Mouse (Mus musculus): ENCODE measurements around the gene Rps26. TPM values are rescaled to one million over a fixed set of nuclear protein-coding genes. Genes with fewer than 3 reads are reported as not detected.

Rps26 gene
- polyA plus RNA-seq (2014; fragmentation: Illumina TruSeq; extraction: RNeasy Lipid Tissue Mini Kit (QIAGEN cat#74804); ENCODE audit: low read depth, low replicate concordance): 7.3 TPM

DNA sequence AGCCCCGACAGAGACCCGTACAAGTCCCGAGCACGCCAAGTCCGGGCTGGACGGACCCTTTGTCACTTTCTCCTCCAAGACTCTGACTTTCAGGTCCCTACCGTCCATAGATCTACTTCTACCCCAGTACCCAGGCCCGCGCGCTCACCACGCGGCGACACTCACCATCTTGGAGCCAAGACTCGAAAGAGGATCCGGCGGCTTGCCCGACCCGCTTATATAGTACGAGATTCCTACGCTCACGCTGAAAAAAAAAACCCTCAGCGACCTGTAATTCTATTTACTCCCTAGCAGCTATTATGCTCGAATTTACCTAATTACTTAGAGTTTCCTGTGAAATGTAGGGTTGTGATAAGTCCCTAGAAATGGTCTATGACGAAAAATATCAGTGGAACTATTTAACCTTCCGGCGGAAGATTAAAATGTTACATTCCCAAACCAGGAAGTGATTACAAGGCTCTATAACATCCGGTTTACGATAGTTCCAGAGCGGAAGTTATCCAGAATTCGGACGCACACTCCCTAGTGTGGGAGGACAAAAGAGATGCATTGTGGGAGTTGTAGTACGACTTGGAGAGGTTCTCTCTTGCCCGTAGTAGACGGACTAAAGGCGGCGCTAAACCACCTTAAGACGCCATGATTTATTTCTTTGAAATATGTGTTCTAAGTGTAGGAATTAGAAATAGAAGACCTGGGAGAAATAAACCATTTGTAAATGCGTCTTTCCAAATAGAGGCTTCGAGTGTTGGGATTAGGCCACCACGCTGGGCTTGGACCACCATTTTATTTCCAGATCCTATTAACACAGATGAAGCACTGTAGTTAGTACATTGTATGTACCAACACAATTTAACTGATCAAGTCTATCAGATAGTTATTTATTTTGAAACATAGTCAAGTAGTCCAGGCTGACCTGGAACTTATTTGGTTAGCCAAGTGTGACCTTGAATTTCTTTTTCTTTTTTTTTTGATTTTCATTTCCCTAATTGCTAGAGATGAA lies at the start of gene Rps26:
TSS of gene Rps26 (minus strand) at position 437 of the 1,000 bp plus-strand sequence.

DNA sequence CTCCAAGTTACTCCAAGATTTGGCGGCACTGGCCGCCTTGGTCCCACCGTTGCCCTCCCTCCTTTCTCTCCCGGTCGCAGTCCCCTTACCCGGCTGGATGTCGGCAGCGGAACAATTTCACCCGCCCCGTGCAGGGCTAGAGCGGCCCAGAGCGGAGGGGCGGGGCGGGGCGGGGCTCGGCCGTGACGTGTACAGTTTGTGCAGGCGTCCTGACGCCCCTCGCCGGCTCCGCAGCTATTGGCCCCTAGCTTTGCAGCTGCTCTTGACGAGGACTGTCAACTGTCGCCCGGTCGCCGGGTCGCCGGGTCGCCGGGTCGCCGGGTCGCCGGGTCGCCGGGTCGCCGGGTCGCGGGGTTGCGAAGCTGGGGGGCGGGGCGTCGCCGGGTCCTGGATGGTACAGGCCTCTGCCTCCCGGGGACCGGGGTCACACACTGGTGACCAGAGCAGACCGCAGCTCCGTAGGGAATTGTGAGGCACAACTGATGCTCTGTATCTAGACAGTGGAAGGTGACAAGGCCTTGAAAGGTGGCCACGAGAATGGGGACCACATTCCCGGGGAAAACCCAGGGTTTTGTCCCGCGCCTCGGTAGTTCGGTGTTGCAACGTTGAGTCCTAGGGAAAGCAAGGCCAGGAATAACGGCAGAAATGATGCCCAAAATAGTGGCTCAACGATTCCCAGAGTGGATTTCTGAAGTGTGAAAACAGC lies 47.4 kb upstream of the Rps26 start, which contains the start of gene Suox:
TSS of gene Suox (minus strand) at position 311 of the 706 bp plus-strand sequence.

DNA sequence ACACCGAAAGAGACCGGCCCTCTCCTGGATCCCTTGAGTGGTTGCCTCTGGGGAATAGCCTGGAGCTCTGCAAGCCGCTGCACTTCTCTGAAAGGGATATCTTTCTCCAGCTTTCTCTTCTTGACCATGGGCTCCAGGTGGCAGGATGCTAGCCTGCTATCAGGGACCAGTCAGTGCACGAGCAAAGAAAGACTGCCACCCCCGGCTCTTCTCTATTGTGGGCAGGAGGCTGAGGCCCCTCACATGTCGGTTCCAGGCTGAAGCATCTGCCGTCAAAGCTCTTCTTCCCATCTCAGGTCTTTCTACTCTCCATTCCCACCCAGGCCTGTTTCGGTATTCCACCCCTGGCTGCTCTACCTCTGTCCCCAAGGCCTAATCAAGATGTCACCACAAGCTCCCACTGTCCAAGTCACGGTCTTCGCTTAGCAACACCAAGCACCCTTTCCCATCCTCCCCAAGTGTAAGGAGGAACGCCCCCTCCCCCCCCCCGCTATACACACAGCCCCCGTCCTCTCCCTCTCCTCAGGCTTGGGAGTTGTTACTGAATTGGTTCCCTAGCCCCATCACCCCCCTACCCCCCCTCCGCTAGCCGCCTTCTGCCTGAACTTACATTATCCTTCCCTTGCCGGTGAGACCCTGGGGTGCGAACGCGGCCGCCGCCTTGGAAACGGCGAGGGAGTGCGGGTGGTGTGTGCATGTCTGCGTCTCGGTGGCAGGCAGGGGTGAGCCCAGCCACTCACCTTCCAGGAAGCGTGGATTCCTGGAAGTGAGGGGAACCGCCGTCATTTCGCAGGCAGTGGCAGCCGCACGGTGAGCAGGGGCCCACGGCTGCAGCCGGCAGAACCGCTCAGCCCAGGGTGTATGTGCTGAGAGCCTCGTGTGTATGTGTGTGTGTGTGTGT lies 18.8 kb upstream of the Rps26 start, which contains the start of gene Ikzf4:
TSS of gene Ikzf4 (minus strand) at position 881 of the 901 bp plus-strand sequence.

DNA sequence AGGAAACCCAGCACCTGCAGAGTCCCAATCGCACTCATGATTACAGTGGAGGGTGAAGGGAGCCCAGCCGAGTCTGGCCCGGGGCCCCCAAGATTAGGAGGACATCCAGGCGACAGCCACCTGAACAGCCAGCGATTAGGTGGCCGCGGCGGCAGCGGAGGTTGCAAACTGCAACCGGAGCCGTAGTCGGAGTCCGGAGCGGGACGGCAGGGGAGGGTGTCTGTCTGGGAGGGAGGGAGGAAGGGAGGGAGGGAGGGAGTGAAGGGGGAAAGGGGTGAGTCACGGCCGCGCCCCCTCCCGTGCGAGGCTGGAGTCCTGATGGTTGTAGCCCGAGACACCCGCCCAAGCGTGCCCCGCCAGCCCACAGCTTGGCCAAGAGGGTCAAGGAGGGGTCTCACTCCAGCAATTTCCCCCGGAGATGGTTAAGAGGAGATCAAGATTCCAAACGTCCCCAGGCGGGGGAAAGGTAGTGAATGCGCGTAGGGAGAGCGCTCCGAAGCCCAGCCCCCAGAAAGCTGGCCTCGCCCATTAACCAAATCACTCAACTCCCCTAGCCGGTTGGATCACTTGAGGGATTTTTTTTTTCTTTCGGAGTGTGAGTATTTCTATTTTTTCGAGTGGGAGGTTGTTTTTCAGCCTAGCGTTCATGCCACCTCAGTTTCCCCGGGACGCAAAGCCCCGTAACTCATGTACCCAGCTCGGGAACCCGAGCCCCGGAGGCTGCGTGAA lies 36.9 kb downstream of the Rps26 start, which contains the start of gene Erbb3:
TSS of gene Erbb3 (minus strand) at position 189 of the 729 bp plus-strand sequence.

Other genes starting within 250 kb of the Rps26 start
- gene Ankrd52, start 249.6 kb downstream of the Rps26 start, polyA plus RNA-seq (2014; fragmentation: Illumina TruSeq; extraction: RNeasy Lipid Tissue Mini Kit (QIAGEN cat#74804); ENCODE audit: low read depth, low replicate concordance): 3.7 TPM
- gene Slc39a5, start 225.5 kb downstream of the Rps26 start, polyA plus RNA-seq (2014; fragmentation: Illumina TruSeq; extraction: RNeasy Lipid Tissue Mini Kit (QIAGEN cat#74804); ENCODE audit: low read depth, low replicate concordance): not detected
- 26.7 TPM for gene Nabp2, start 215.3 kb downstream of the Rps26 start, polyA plus RNA-seq (2014; fragmentation: Illumina TruSeq; extraction: RNeasy Lipid Tissue Mini Kit (QIAGEN cat#74804); ENCODE audit: low read depth, low replicate concordance)
- gene Rnf41, start 215.1 kb downstream of the Rps26 start, polyA plus RNA-seq (2014; fragmentation: Illumina TruSeq; extraction: RNeasy Lipid Tissue Mini Kit (QIAGEN cat#74804); ENCODE audit: low read depth, low replicate concordance): 2.3 TPM
- gene Smarcc2, start 167.5 kb downstream of the Rps26 start, polyA plus RNA-seq (2014; fragmentation: Illumina TruSeq; extraction: RNeasy Lipid Tissue Mini Kit (QIAGEN cat#74804); ENCODE audit: low read depth, low replicate concordance): 34.1 TPM
- 58.1 TPM for gene Myl6, start 132.6 kb downstream of the Rps26 start, polyA plus RNA-seq (2014; fragmentation: Illumina TruSeq; extraction: RNeasy Lipid Tissue Mini Kit (QIAGEN cat#74804); ENCODE audit: low read depth, low replicate concordance)
- not detected for gene Myl6b, start 128.1 kb downstream of the Rps26 start, polyA plus RNA-seq (2014; fragmentation: Illumina TruSeq; extraction: RNeasy Lipid Tissue Mini Kit (QIAGEN cat#74804); ENCODE audit: low read depth, low replicate concordance)
- gene Esyt1, start 100.9 kb downstream of the Rps26 start, polyA plus RNA-seq (2014; fragmentation: Illumina TruSeq; extraction: RNeasy Lipid Tissue Mini Kit (QIAGEN cat#74804); ENCODE audit: low read depth, low replicate concordance): 1.4 TPM
- 0.85 TPM for gene Zc3h10, start 79.0 kb downstream of the Rps26 start, polyA plus RNA-seq (2014; fragmentation: Illumina TruSeq; extraction: RNeasy Lipid Tissue Mini Kit (QIAGEN cat#74804); ENCODE audit: low read depth, low replicate concordance)
- 17.9 TPM for gene Rpl41, start 77.4 kb downstream of the Rps26 start, polyA plus RNA-seq (2014; fragmentation: Illumina TruSeq; extraction: RNeasy Lipid Tissue Mini Kit (QIAGEN cat#74804); ENCODE audit: low read depth, low replicate concordance)
- gene Pa2g4, start 60.8 kb downstream of the Rps26 start, polyA plus RNA-seq (2014; fragmentation: Illumina TruSeq; extraction: RNeasy Lipid Tissue Mini Kit (QIAGEN cat#74804); ENCODE audit: low read depth, low replicate concordance): 57.7 TPM
- gene Erbb3, start 37.1 kb downstream of the Rps26 start, polyA plus RNA-seq (2014; fragmentation: Illumina TruSeq; extraction: RNeasy Lipid Tissue Mini Kit (QIAGEN cat#74804); ENCODE audit: low read depth, low replicate concordance): 51.1 TPM
- 0.13 TPM for gene Ikzf4, start 19.2 kb upstream of the Rps26 start, polyA plus RNA-seq (2014; fragmentation: Illumina TruSeq; extraction: RNeasy Lipid Tissue Mini Kit (QIAGEN cat#74804); ENCODE audit: low read depth, low replicate concordance)
- gene Suox, start 47.3 kb upstream of the Rps26 start, polyA plus RNA-seq (2014; fragmentation: Illumina TruSeq; extraction: RNeasy Lipid Tissue Mini Kit (QIAGEN cat#74804); ENCODE audit: low read depth, low replicate concordance): 75.1 TPM
- 81.8 TPM for gene Rab5b, start 69.5 kb upstream of the Rps26 start, polyA plus RNA-seq (2014; fragmentation: Illumina TruSeq; extraction: RNeasy Lipid Tissue Mini Kit (QIAGEN cat#74804); ENCODE audit: low read depth, low replicate concordance)
- not detected for gene Pmel, start 77.4 kb upstream of the Rps26 start, polyA plus RNA-seq (2014; fragmentation: Illumina TruSeq; extraction: RNeasy Lipid Tissue Mini Kit (QIAGEN cat#74804); ENCODE audit: low read depth, low replicate concordance)
- 5.6 TPM for gene Cdk2, start 78.3 kb upstream of the Rps26 start, polyA plus RNA-seq (2014; fragmentation: Illumina TruSeq; extraction: RNeasy Lipid Tissue Mini Kit (QIAGEN cat#74804); ENCODE audit: low read depth, low replicate concordance)
- gene Dgka, start 118.1 kb upstream of the Rps26 start, polyA plus RNA-seq (2014; fragmentation: Illumina TruSeq; extraction: RNeasy Lipid Tissue Mini Kit (QIAGEN cat#74804); ENCODE audit: low read depth, low replicate concordance): 5.1 TPM
- 2.5 TPM for gene Pym1, start 121.1 kb upstream of the Rps26 start, polyA plus RNA-seq (2014; fragmentation: Illumina TruSeq; extraction: RNeasy Lipid Tissue Mini Kit (QIAGEN cat#74804); ENCODE audit: low read depth, low replicate concordance)
- 56.0 TPM for gene Mmp19, start 164.2 kb upstream of the Rps26 start, polyA plus RNA-seq (2014; fragmentation: Illumina TruSeq; extraction: RNeasy Lipid Tissue Mini Kit (QIAGEN cat#74804); ENCODE audit: low read depth, low replicate concordance)
- 19.5 TPM for gene Dnajc14, start 177.3 kb upstream of the Rps26 start, polyA plus RNA-seq (2014; fragmentation: Illumina TruSeq; extraction: RNeasy Lipid Tissue Mini Kit (QIAGEN cat#74804); ENCODE audit: low read depth, low replicate concordance)
- 2.1 TPM for gene Tmem198b, start 177.6 kb upstream of the Rps26 start, polyA plus RNA-seq (2014; fragmentation: Illumina TruSeq; extraction: RNeasy Lipid Tissue Mini Kit (QIAGEN cat#74804); ENCODE audit: low read depth, low replicate concordance)
- 153 TPM for gene Sarnp, start 190.6 kb upstream of the Rps26 start, polyA plus RNA-seq (2014; fragmentation: Illumina TruSeq; extraction: RNeasy Lipid Tissue Mini Kit (QIAGEN cat#74804); ENCODE audit: low read depth, low replicate concordance)
- gene Ormdl2, start 194.9 kb upstream of the Rps26 start, polyA plus RNA-seq (2014; fragmentation: Illumina TruSeq; extraction: RNeasy Lipid Tissue Mini Kit (QIAGEN cat#74804); ENCODE audit: low read depth, low replicate concordance): 126 TPM